Comparison of ENCODE assay signal across 8 mouse cellular contexts in the genomic region with DNA sequence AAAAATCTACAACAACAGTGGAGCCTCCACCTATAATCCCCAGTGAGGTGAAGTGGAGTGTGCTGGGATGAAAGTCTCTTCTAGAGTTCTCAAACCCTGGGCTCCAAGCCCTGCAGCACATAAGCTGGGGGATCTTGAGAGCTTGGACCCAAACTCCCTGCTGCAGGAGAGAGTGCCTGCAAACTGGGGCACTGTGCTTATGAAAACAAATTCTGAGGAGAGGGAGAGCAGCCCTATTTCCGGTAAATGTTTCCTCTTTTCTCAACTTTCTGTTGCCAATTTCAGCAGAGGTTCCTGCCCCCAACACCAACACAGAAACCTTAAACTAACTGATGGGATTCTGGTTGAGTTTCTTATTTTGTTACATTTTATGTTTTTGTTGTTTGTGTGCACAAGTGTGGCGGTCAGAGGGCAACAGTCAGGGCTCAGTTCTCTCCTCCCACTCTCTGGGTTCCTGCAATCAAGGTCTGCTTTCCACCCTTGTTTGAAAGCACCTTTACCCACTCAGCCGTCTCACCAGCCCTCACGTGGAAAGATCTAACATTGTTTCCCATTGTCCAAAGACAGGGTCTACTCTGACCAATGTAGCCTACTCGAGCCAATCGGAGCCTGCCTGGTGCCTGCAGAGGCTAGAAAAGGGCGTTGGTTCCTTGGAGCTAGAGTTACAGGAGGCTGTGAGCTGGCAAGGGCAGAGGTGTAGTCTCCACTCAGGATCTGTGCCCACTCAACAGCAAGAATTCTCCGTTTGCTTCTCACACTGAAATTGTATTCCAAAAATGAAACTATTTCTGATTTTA. TPM values are rescaled to one million over a fixed set of nuclear protein-coding genes. Genes with fewer than 3 reads are reported as not detected.
DNase-seq lines count a peak whose midpoint lies in the region; ATAC-seq and TF ChIP-seq lines count a peak whose summit lies in the region.

No protein-coding gene starts in this region.

- peak overlapping the region; percentile 23; the same call in 1 of the 2 replicates for H3K4me2 ChIP-seq in heart, postnatal 0 days (ENCODE audit: low read depth, low read length)
- peak overlapping the region; percentile 33 for H3K4me2 ChIP-seq in liver, embryonic 16.5 days (ENCODE audit: low read depth, low read length)

- TF ChIP-seq POLR2A in bone marrow, adult 2 months (IDR thresholded peaks at IDR 0.05; ENCODE audit: borderline replicate concordance, control insufficient read depth, low read depth, low read length): no peak

- no peaks in the 10 kb centered on the region for H3K9me3 ChIP-seq in heart, postnatal 0 days (replicated peaks; ENCODE audit: control insufficient read depth, low read length)
- H3K9me3 ChIP-seq in liver, embryonic 16.5 days (replicated peaks; ENCODE audit: control insufficient read depth, low read length): no peaks in the 10 kb centered on the region
- H3K9me3 ChIP-seq in forebrain, embryonic 10.5 days: no peaks in the 10 kb centered on the region

- H3K27me3 ChIP-seq in heart, postnatal 0 days (ENCODE audit: control insufficient read depth, insufficient read depth, low read length): no peaks in the 10 kb centered on the region
- no peaks in the 10 kb centered on the region for H3K27me3 ChIP-seq in liver, embryonic 16.5 days (ENCODE audit: control insufficient read depth, insufficient read depth, low read depth, low read length)
- no peaks in the 10 kb centered on the region for H3K27me3 ChIP-seq in forebrain, embryonic 10.5 days (ENCODE audit: poor library complexity, severe bottlenecking)

- TF ChIP-seq CTCF in heart, postnatal 0 days (IDR thresholded peaks at IDR 0.05; ENCODE audit: low read depth): no peak
- TF ChIP-seq CTCF in bone marrow, adult 2 months (IDR thresholded peaks at IDR 0.05; ENCODE audit: control insufficient read depth, insufficient read depth, low read length): no peak

- peaks cover 6% of the 10 kb centered on the region for H3K36me3 ChIP-seq in heart, postnatal 0 days (replicated peaks; ENCODE audit: control insufficient read depth, insufficient read depth, low read length)
- H3K36me3 ChIP-seq in liver, embryonic 16.5 days (ENCODE audit: control insufficient read depth, insufficient read depth): peaks cover 4% of the 10 kb centered on the region
- peaks cover 11% of the 10 kb centered on the region for H3K36me3 ChIP-seq in forebrain, embryonic 10.5 days (replicated peaks)

- 45% methylated on average over 8 of the region's 8 CpGs for WGBS in heart, postnatal 0 days
- WGBS in bone marrow, adult 2 months: 4% methylated on average over 8 of the region's 8 CpGs
- WGBS in liver, embryonic 16.5 days (ENCODE audit: insufficient replicate concordance): 22% methylated on average over 8 of the region's 8 CpGs
- 77% methylated on average over 8 of the region's 8 CpGs for WGBS in forebrain, embryonic 10.5 days

- TF ChIP-seq EP300 in heart, postnatal 0 days (IDR thresholded peaks at IDR 0.05; ENCODE audit: low read depth): no peak

- no peak for DNase-seq in heart, postnatal 0 days (ENCODE audit: low spot score)
- no peak for DNase-seq in heart, adult 18-20 months
- peak; percentile 71 for DNase-seq in A20 (ENCODE audit: low read depth, low spot score)
- DNase-seq in forebrain, embryonic 10.5 days (ENCODE audit: extremely low spot score, low spot score): no peak
- no peak for DNase-seq in layer of hippocampus, adult 11-12 months (ENCODE audit: low spot score)
- DNase-seq in urinary bladder, adult 18-20 months (ENCODE audit: low spot score in 2 of 2): no peak

- H3K9ac ChIP-seq in heart, postnatal 0 days (replicated peaks; ENCODE audit: low read depth, low read length): no peak overlapping the region
- H3K9ac ChIP-seq in liver, embryonic 16.5 days (ENCODE audit: low read depth, low read length): peak overlapping the region; percentile 13

- no peak for ATAC-seq in heart, postnatal 0 days (ENCODE audit: insufficient read depth, low read depth)
- no peak for ATAC-seq in liver, embryonic 16.5 days (ENCODE audit: low read depth)

- H3K4me3 ChIP-seq in heart, postnatal 0 days (ENCODE audit: low read depth, low read length): no peak overlapping the region
- peak overlapping the region; percentile 18 for H3K4me3 ChIP-seq in bone marrow, adult 2 months (replicated peaks; ENCODE audit: control insufficient read depth, low read depth, low read length)
- no peak overlapping the region for H3K4me3 ChIP-seq in liver, embryonic 16.5 days (ENCODE audit: low read depth, low read length)
- no peak overlapping the region for H3K4me3 ChIP-seq in forebrain, embryonic 10.5 days

- peak overlapping the region; percentile 64; the same call in 1 of the 2 replicates for H3K27ac ChIP-seq in heart, postnatal 0 days (ENCODE audit: low read depth)
- H3K27ac ChIP-seq in bone marrow, adult 2 months (ENCODE audit: control insufficient read depth, insufficient read depth, low read depth, low read length, poor library complexity): peak overlapping the region; percentile 88
- H3K27ac ChIP-seq in liver, embryonic 16.5 days (ENCODE audit: low read length): peak overlapping the region; percentile 82
- H3K27ac ChIP-seq in forebrain, embryonic 10.5 days: no peak overlapping the region

- H3K4me1 ChIP-seq in heart, postnatal 0 days (ENCODE audit: control insufficient read depth, insufficient read depth): peaks cover 12% of the 10 kb centered on the region
- peaks cover 6% of the 10 kb centered on the region for H3K4me1 ChIP-seq in bone marrow, adult 2 months (ENCODE audit: control insufficient read depth, insufficient read depth, low read length)
- peaks cover 54% of the 10 kb centered on the region for H3K4me1 ChIP-seq in liver, embryonic 16.5 days (ENCODE audit: control insufficient read depth, low read depth, low read length)
- peaks cover 24% of the 10 kb centered on the region for H3K4me1 ChIP-seq in forebrain, embryonic 10.5 days

RNA-seq across cellular contexts. Expression of a gene that starts 2.4 kb away (rescaled TPM):
- total RNA-seq in heart, postnatal 0 days (2014; rRNA removed; ENCODE audit: low replicate concordance): 2,373 and 2,460 TPM in 2 replicates
- polyA plus RNA-seq in heart, postnatal 0 days (2015; fragmentation: Nextera tagmentation; extraction: Ambion mirVana): 1,975 and 1,990 TPM in 2 replicates
- total RNA-seq in heart, adult 18-20 months (2021): 100 to 1,000 TPM; 897 to 934 TPM
- 672 and 986 TPM in 2 replicates for polyA plus RNA-seq in bone marrow, adult 2 months (2011; ENCODE audit: insufficient read depth, insufficient read length, low replicate concordance, missing spikeins)
- polyA plus RNA-seq in liver, embryonic 16.5 days (2015; fragmentation: Nextera tagmentation; extraction: Ambion mirVana): 1,363 and 1,382 TPM in 2 replicates
- 2,273 and 2,281 TPM in 2 replicates for polyA plus RNA-seq in forebrain, embryonic 10.5 days (2016; fragmentation: Nextera tagmentation; extraction: Ambion mirVana)

RNA-seq across cellular contexts. Expression of a gene that starts 10.7 kb away (rescaled TPM):
- total RNA-seq in heart, postnatal 0 days (2014; rRNA removed; ENCODE audit: low replicate concordance): 2.2 TPM in 1 of 2 replicates, not detected in the other
- polyA plus RNA-seq in heart, postnatal 0 days (2015; fragmentation: Nextera tagmentation; extraction: Ambion mirVana): 2.3 and 2.7 TPM in 2 replicates
- total RNA-seq in heart, adult 18-20 months (2021): under 1 TPM; 0.41 to 0.69 TPM
- polyA plus RNA-seq in bone marrow, adult 2 months (2011; ENCODE audit: insufficient read depth, insufficient read length, low replicate concordance, missing spikeins): 1.4 TPM in 1 of 2 replicates, not detected in the other
- polyA plus RNA-seq in liver, embryonic 16.5 days (2015; fragmentation: Nextera tagmentation; extraction: Ambion mirVana): 0.54 and 1.2 TPM in 2 replicates
- polyA plus RNA-seq in forebrain, embryonic 10.5 days (2016; fragmentation: Nextera tagmentation; extraction: Ambion mirVana): 0.40 and 0.65 TPM in 2 replicates

RNA-seq across cellular contexts. Expression of a gene that starts 19.0 kb away (rescaled TPM):
- total RNA-seq in heart, postnatal 0 days (2014; rRNA removed; ENCODE audit: low replicate concordance): 4.0 TPM in 1 of 2 replicates, not detected in the other
- 0.18 and 0.22 TPM in 2 replicates for polyA plus RNA-seq in heart, postnatal 0 days (2015; fragmentation: Nextera tagmentation; extraction: Ambion mirVana)
- total RNA-seq in heart, adult 18-20 months (2021): under 1 TPM in 1 of 2 experiments, not detected in 1; 0.33 TPM
- polyA plus RNA-seq in bone marrow, adult 2 months (2011; ENCODE audit: insufficient read depth, insufficient read length, low replicate concordance, missing spikeins): 3.0 TPM in 1 of 2 replicates, not detected in the other
- 0.08 TPM in 1 of 2 replicates, not detected in the other for polyA plus RNA-seq in liver, embryonic 16.5 days (2015; fragmentation: Nextera tagmentation; extraction: Ambion mirVana)
- 0.09 TPM in 2 replicates for polyA plus RNA-seq in forebrain, embryonic 10.5 days (2016; fragmentation: Nextera tagmentation; extraction: Ambion mirVana)

RNA-seq across cellular contexts. Expression of a gene that starts 19.8 kb away (rescaled TPM):
- total RNA-seq in heart, postnatal 0 days (2014; rRNA removed; ENCODE audit: low replicate concordance): 0.92 and 4.2 TPM in 2 replicates
- polyA plus RNA-seq in heart, postnatal 0 days (2015; fragmentation: Nextera tagmentation; extraction: Ambion mirVana): 1.1 and 1.5 TPM in 2 replicates
- 10 to 100 TPM; 13.5 to 16.6 TPM for total RNA-seq in heart, adult 18-20 months (2021)
- not detected in 2 replicates for polyA plus RNA-seq in bone marrow, adult 2 months (2011; ENCODE audit: insufficient read depth, insufficient read length, low replicate concordance, missing spikeins)
- polyA plus RNA-seq in liver, embryonic 16.5 days (2015; fragmentation: Nextera tagmentation; extraction: Ambion mirVana): not detected in 2 replicates
- 1.5 and 2.0 TPM in 2 replicates for polyA plus RNA-seq in forebrain, embryonic 10.5 days (2016; fragmentation: Nextera tagmentation; extraction: Ambion mirVana)

RNA-seq across cellular contexts. Expression of a gene that starts 25.6 kb away (rescaled TPM):
- total RNA-seq in heart, postnatal 0 days (2014; rRNA removed; ENCODE audit: low replicate concordance): 29.3 and 50.6 TPM in 2 replicates
- 41.8 and 44.4 TPM in 2 replicates for polyA plus RNA-seq in heart, postnatal 0 days (2015; fragmentation: Nextera tagmentation; extraction: Ambion mirVana)
- 10 to 100 TPM; 30.7 to 32.4 TPM for total RNA-seq in heart, adult 18-20 months (2021)
- 123 and 186 TPM in 2 replicates for polyA plus RNA-seq in bone marrow, adult 2 months (2011; ENCODE audit: insufficient read depth, insufficient read length, low replicate concordance, missing spikeins)
- polyA plus RNA-seq in liver, embryonic 16.5 days (2015; fragmentation: Nextera tagmentation; extraction: Ambion mirVana): 61.4 and 64.7 TPM in 2 replicates
- polyA plus RNA-seq in forebrain, embryonic 10.5 days (2016; fragmentation: Nextera tagmentation; extraction: Ambion mirVana): 196 and 197 TPM in 2 replicates
